Mouse (Mus musculus) ES-E14 (cell line): ENCODE results near the gene Zbtb18. TPM values are rescaled to one million over a fixed set of nuclear protein-coding genes. Genes with fewer than 3 reads are reported as not detected.
A peak's percentile ranks its signal among the peaks of the same experiment; 100 is the strongest.

ENCODE experiments used
- DNase-seq: peaks from one replicate; pipeline ENCODE4 v3.0.0-alpha.2; 2013; ENCODE audit warnings: low read depth, low spot score
- H3K27ac ChIP-seq: 2 replicates; pipeline ENCODE4 v1.5.1; 2012; ENCODE audit warnings: low read depth, mild to moderate bottlenecking, low read length, moderate library complexity, mixed read lengths; ENCODE audit not compliant: poor library complexity, insufficient read depth, severe bottlenecking
- H3K36me3 ChIP-seq: 2 replicates; pipeline ENCODE4 v1.6.1; 2012; ENCODE audit warnings: mild to moderate bottlenecking, low read length, moderate library complexity, mixed read lengths; ENCODE audit not compliant: control insufficient read depth, poor library complexity, insufficient read depth, severe bottlenecking
- H3K4me1 ChIP-seq, 2 experiments: fragments of 150-350 bp in 1 of 2; sonication (generic) in 1 of 2; 2 replicates each; pipeline ENCODE4 v1.6.1; 2012; ENCODE audit warnings: low read length in 2 of 2, mild to moderate bottlenecking in 1 of 2, mixed read lengths in 1 of 2; ENCODE audit not compliant: control insufficient read depth in 2 of 2, insufficient read depth in 2 of 2, poor library complexity in 1 of 2
- H3K4me3 ChIP-seq, 2 experiments: fragments of 150-350 bp in 1 of 2; sonication (generic) in 1 of 2; 2 replicates each; pipeline ENCODE4 v1.5.1; 2012; ENCODE audit warnings: low read length in 2 of 2, low read depth in 1 of 2, mild to moderate bottlenecking in 1 of 2, mixed read lengths in 1 of 2; ENCODE audit not compliant: insufficient read depth in 1 of 2, poor library complexity in 1 of 2, severe bottlenecking in 1 of 2
- H3K9ac ChIP-seq: 2 replicates; pipeline ENCODE4 v1.6.1; 2012; ENCODE audit warnings: low read depth, mild to moderate bottlenecking, low read length, mixed read lengths; ENCODE audit not compliant: poor library complexity, insufficient read depth, severe bottlenecking
- H3K9me3 ChIP-seq: fragments of 150-350 bp; sonication (generic); 2 replicates; pipeline ENCODE4 v1.6.1; 2012; ENCODE audit warnings: low read depth, mild to moderate bottlenecking, low read length; ENCODE audit not compliant: control insufficient read depth, insufficient read depth
- CHD2 ChIP-seq: IDR thresholded peaks from 2 replicates; pipeline ENCODE4 v1.6.1; 2014; ENCODE audit warnings: mild to moderate bottlenecking, low read depth, low read length, inconsistent platforms
- HCFC1 ChIP-seq: IDR thresholded peaks from 2 replicates; pipeline ENCODE4 v1.6.1; 2012; ENCODE audit warnings: low read length, inconsistent platforms, borderline replicate concordance; ENCODE audit not compliant: insufficient read depth
- MAFK ChIP-seq: IDR thresholded peaks from 2 replicates; pipeline ENCODE4 v1.6.1; 2014; ENCODE audit warnings: mild to moderate bottlenecking, low read depth, low read length, inconsistent platforms; ENCODE audit not compliant: insufficient read depth
- ZC3H11A ChIP-seq: IDR thresholded peaks from 2 replicates; pipeline ENCODE4 v1.6.1; 2012; ENCODE audit warnings: low read depth, mild to moderate bottlenecking, inconsistent platforms, low read length, borderline replicate concordance
- ZNF384 ChIP-seq: IDR thresholded peaks from 2 replicates; pipeline ENCODE4 v1.6.1; 2012; ENCODE audit warnings: low read depth, low read length, inconsistent platforms
- in situ Hi-C, 2 experiments: fragments of 600-800 bp; cut with MboI; formaldehyde crosslinking; loops; one replicate each; pipeline ENCODE4 v1.15.1; 2025; ENCODE audit warnings: low sequenced_read_pairs in 2 of 2, inconsistent platforms in 1 of 2; ENCODE audit not compliant: unreplicated experiment in 2 of 2
- total RNA-seq: library from RNA; depleted of rRNA; stranded (reverse); fragments of 300-350 nt; gene quantifications from 2 replicates; pipeline ENCODE4 v1.2.3, GENCODE M21; 2012; rRNA removed

The Zbtb18 gene
- total RNA-seq = 11.4 and 11.5 TPM in 2 replicates

GRCm38 (mm10) chr1:177442196-177442808 is at the start of gene Zbtb18:
Zbtb18 (plus strand) TSS chr1:177442351.
- Histone ChIP-seq H3K4me1 (peaks cover 0 to 2% of the 10 kb centered on the region in 2 experiments; a peak in 1 of 4 replicates), H3K4me3 (peak within 1 kb of the TSS; percentile 97 to 98), H3K27ac (peak within 1 kb of the TSS; percentile 57; the same call in 1 of the 2 replicates), H3K9me3 (no peaks in the 10 kb centered on the region), H3K36me3 (peaks cover 2% of the 10 kb centered on the region; the same call in 1 of the 2 replicates), H3K9ac (peak within 1 kb of the TSS; percentile 88)
- DNase-seq = no peak
- no peak for TF ChIP-seq ZC3H11A
- no peak for TF ChIP-seq ZNF384
- TF ChIP-seq CHD2 = no peak
- no peak for TF ChIP-seq MAFK
- in situ Hi-C loops = no loop called here

DNA sequence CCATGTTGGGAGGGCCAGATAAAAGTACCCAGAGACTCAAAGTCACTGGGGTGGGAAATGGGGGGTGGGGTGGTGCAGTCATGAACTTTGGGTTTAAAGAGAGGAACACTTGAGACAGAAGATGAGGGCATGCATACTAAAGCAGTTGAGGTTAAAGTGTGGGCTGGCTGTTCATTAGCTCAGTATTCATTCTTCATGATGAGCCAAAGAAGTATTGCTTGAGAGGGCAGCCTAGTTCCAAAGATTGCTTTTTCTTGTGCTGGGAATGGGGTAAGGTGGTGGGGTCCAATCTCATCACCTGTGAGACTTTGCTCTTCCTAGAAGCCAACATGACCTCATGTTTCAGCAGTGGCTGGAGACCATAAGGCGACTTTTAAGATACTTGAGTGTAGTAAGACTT is 44.7 kb upstream of the Zbtb18 start:
- in situ Hi-C loops = no loop called here
- H3K27ac ChIP-seq = no peak overlapping the region
- DNase-seq = no peak
- no peak overlapping the region for H3K9ac ChIP-seq
- H3K4me1 ChIP-seq = no peaks in the 10 kb centered on the region
- H3K36me3 ChIP-seq = no peaks in the 10 kb centered on the region
- no peaks in the 10 kb centered on the region for H3K9me3 ChIP-seq
- TF ChIP-seq ZNF384 = no peak
- no peak for TF ChIP-seq HCFC1
- TF ChIP-seq MAFK = no peak
- no peak for TF ChIP-seq CHD2
- no peak for TF ChIP-seq ZC3H11A
- H3K4me3 ChIP-seq = no peak overlapping the region

- Histone ChIP-seq H3K4me1 (no peaks in the 10 kb centered on the region), H3K4me3 (no peak overlapping the region), H3K9me3 (no peaks in the 10 kb centered on the region), H3K9ac (no peak overlapping the region), H3K27ac (no peak overlapping the region), H3K36me3 (no peaks in the 10 kb centered on the region)
- DNase-seq = no peak
- TF ChIP-seq ZNF384 (no peak), HCFC1 (no peak), CHD2 (no peak), MAFK (no peak), ZC3H11A (no peak)
- in situ Hi-C loops = no loop called here
Observed at GRCm38 (mm10) chr1:177405170-177405569, 37.0 kb upstream of the Zbtb18 start.

DNA sequence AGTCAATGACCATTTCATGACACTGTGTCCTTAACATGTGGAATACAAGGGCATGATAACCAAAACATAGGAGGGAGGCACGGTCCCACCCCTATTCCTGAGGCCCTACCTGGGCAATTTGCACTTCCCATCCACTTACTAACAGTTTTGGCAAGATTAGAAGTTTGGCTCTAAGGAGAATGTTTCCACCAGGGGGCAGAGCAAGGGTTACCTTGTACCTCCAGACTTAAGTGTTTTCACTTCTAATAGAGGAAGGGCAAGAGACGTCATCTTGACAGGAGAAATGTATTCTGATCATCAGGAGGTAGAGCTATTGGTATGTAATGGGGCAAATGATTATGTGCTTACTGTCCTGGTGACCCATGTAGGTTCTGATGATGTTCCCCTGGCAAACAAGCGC is 33.5 kb upstream of the Zbtb18 start:
- no peaks in the 10 kb centered on the region for H3K36me3 ChIP-seq
- TF ChIP-seq HCFC1 (no peak), CHD2 (no peak), ZC3H11A (no peak), MAFK (no peak), ZNF384 (no peak)
- no peaks in the 10 kb centered on the region for H3K9me3 ChIP-seq
- no peak overlapping the region for H3K27ac ChIP-seq
- H3K4me1 ChIP-seq = no peaks in the 10 kb centered on the region
- H3K9ac ChIP-seq = no peak overlapping the region
- peak; percentile 15 for DNase-seq
- H3K4me3 ChIP-seq = no peak overlapping the region
- in situ Hi-C loops = no loop called here

DNA sequence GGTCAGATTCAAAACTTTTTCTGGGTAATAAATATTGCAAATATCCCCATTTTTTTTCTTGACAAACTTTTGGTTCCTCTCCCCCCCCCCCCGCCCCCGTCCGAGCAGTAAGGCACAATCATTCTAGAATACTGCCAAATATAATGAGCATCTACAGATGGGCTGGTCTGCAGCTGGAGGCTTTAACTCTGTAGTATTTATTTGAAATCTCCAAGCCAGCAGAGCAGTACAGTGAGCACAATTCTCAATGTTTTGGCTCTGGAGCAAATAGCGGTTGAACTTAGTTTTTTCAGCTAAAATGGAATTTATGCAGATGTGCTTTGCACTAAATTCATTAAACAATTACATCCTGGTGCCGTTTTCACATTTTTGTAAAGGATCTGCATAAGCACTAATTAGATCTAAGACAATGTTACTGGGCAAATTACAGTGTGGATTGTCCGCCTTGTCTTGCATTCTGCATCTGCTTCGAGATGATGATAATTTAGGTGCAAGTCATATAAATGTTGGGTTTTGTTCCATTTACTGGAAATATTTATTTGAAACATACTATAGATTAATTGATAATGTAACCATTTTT is 31.3 kb upstream of the Zbtb18 start:
- Histone ChIP-seq H3K4me3 (no peak overlapping the region), H3K9ac (no peak overlapping the region), H3K4me1 (no peaks in the 10 kb centered on the region), H3K36me3 (no peaks in the 10 kb centered on the region), H3K9me3 (no peaks in the 10 kb centered on the region), H3K27ac (no peak overlapping the region)
- in situ Hi-C loops = no loop called here
- DNase-seq = no peak
- TF ChIP-seq ZC3H11A (no peak), ZNF384 (no peak), MAFK (no peak), CHD2 (no peak), HCFC1 (no peak)
